20 mouse cellular contexts compared by ENCODE assay signal in genomic region chr10:108534112-108534511, GRCm38 (mm10).
"Had no signal": no experiment of that assay in that cellular context is flagged by ENCODE, and none has a peak within 500 bp of the region (broad histone marks: within the 10 kb centered on the region; RNA-seq: fewer than 3 reads in every experiment).

No protein-coding gene starts in this region.

- H3K4me1 ChIP-seq: megakaryocyte, embryonic 14.5 days; neural tube, embryonic 15.5 days; stomach, embryonic 15.5 days had no signal

- DNase-seq: liver, postnatal 0 days; lung, adult 2 months; lung, postnatal 14 days; lung, postnatal 36 days; retina, postnatal 1 day; right cerebral cortex, adult 18-20 months; right cerebral cortex, postnatal 25 days; thymus, adult 18-20 months; thymus, postnatal 14 days; thymus, postnatal 36 days had no signal

- H3K4me3 ChIP-seq: lung, embryonic 15.5 days; megakaryocyte, embryonic 14.5 days; midbrain, embryonic 13.5 days; midbrain, embryonic 15.5 days; myocyte; neural tube, embryonic 13.5 days; neural tube, embryonic 15.5 days; stomach, embryonic 15.5 days had no signal

- H3K27ac ChIP-seq: lung, embryonic 15.5 days; macrophage; midbrain, embryonic 13.5 days; midbrain, embryonic 15.5 days; neural tube, embryonic 13.5 days; neural tube, embryonic 15.5 days; stomach, embryonic 15.5 days; stomach, postnatal 0 days had no signal
